Mouse (Mus musculus) forebrain, embryonic 13.5 days (tissue): Measurements from ENCODE around the gene Trabd2b. TPM values are rescaled to one million over a fixed set of nuclear protein-coding genes. Genes with fewer than 3 reads are reported as not detected.
A peak's percentile ranks its signal among the peaks of the same experiment; 100 is the strongest.

ENCODE experiments used
- ATAC-seq: fragments of 200-750 bp; cut with Nextera tagmentation; 2 replicates; pipeline ENCODE4 v1.8.0; 2017
- H3K27ac ChIP-seq: fragments of 300-500 bp; sonication (generic); 2 replicates; pipeline ENCODE4 v1.5.1; 2015; ENCODE audit warnings: inconsistent platforms, mild to moderate bottlenecking, moderate library complexity
- H3K27me3 ChIP-seq: fragments of 300-500 bp; sonication (generic); 2 replicates; pipeline ENCODE4 v1.6.1; 2015; ENCODE audit warnings: mild to moderate bottlenecking, inconsistent platforms
- H3K36me3 ChIP-seq: fragments of 300-500 bp; sonication (generic); 2 replicates; pipeline ENCODE4 v1.6.1; 2015; ENCODE audit warnings: mild to moderate bottlenecking, inconsistent platforms; ENCODE audit not compliant: poor library complexity, severe bottlenecking
- H3K4me1 ChIP-seq: fragments of 300-500 bp; sonication (generic); 2 replicates; pipeline ENCODE4 v1.6.1; 2015; ENCODE audit warnings: inconsistent platforms
- H3K4me2 ChIP-seq: fragments of 300-500 bp; sonication (generic); 2 replicates; pipeline ENCODE4 v1.6.1; 2015; ENCODE audit warnings: inconsistent platforms, mild to moderate bottlenecking, moderate library complexity
- H3K4me3 ChIP-seq: fragments of 300-500 bp; sonication (generic); 2 replicates; pipeline ENCODE4 v1.5.1; 2015; ENCODE audit warnings: mild to moderate bottlenecking, inconsistent platforms
- H3K9ac ChIP-seq: fragments of 300-500 bp; sonication (generic); 2 replicates; pipeline ENCODE4 v1.6.1; 2015; ENCODE audit warnings: mild to moderate bottlenecking, inconsistent platforms
- H3K9me3 ChIP-seq: fragments of 300-500 bp; sonication (generic); replicated peaks from 2 replicates; pipeline ENCODE4 v1.6.1; 2016; ENCODE audit warnings: inconsistent platforms
- WGBS: fragments of 180-500 bp; shearing (Covaris S2); methylation state at CpG from one replicate; pipeline ENCODE4 v1.1.7; 2015; 5-methylcytosine and 5-hydroxymethylcytosine counted together
- polyA plus RNA-seq: library from polyadenylated mRNA; unstranded; fragments of >200 nt; fragmentation: Nextera tagmentation; extraction: Ambion mirVana; gene quantifications from 2 replicates; pipeline ENCODE4 v1.2.1, GENCODE M21; 2015

Trabd2b gene
- polyA plus RNA-seq, 1 experiment from 2014 or later = 0.27 TPM

- Histone ChIP-seq H3K4me2 (no peak overlapping the region), H3K27ac (no peak overlapping the region), H3K4me1 (no peaks in the 10 kb centered on the region), H3K9ac (no peak overlapping the region), H3K27me3 (no peaks in the 10 kb centered on the region), H3K36me3 (no peaks in the 10 kb centered on the region), H3K9me3 (no peaks in the 10 kb centered on the region), H3K4me3 (no peak overlapping the region)
- WGBS = 81% methylated on average over 3 of the region's 3 CpGs
- no peak for ATAC-seq
Observed at GRCm38 (mm10) chr4:114454495-114455186, 48.1 kb downstream of the Trabd2b start.

DNA sequence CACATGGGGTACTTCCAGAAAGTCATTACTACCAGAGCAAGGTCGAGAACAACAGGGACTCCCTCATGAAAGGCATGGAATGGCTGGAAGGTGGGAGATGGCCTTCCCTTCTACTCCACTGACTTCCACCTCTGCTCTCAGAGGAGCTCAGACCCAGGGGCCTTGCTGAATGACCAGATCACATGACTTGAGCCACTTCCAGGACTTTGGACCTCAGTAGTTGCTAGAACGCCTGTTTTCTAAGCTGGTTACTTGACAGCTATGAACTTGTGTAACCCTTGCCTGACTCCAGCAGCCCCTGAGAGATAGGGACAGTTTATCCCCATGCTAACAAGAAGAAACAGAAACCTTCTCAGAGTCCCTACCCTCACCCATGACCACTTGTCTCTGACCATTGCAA is 50.6 kb downstream of the Trabd2b start:
- no peak for ATAC-seq
- no peak overlapping the region for H3K9ac ChIP-seq
- WGBS = 96% methylated on average over 2 of the region's 2 CpGs
- no peak overlapping the region for H3K4me2 ChIP-seq
- H3K27me3 ChIP-seq = no peaks in the 10 kb centered on the region
- H3K4me3 ChIP-seq = no peak overlapping the region
- no peak overlapping the region for H3K27ac ChIP-seq
- H3K4me1 ChIP-seq = no peaks in the 10 kb centered on the region
- no peaks in the 10 kb centered on the region for H3K9me3 ChIP-seq
- no peaks in the 10 kb centered on the region for H3K36me3 ChIP-seq

- Histone ChIP-seq H3K9me3 (no peaks in the 10 kb centered on the region), H3K27me3 (no peaks in the 10 kb centered on the region), H3K4me1 (no peaks in the 10 kb centered on the region), H3K27ac (no peak overlapping the region), H3K4me3 (no peak overlapping the region), H3K4me2 (no peak overlapping the region), H3K9ac (no peak overlapping the region), H3K36me3 (no peaks in the 10 kb centered on the region)
- 7% methylated on average over 5 of the region's 5 CpGs for WGBS
- ATAC-seq = peak; percentile 33; the same call in 1 of the 2 replicates
Observed at GRCm38 (mm10) chr4:114459591-114459990, 53.1 kb downstream of the Trabd2b start.

- no peak overlapping the region for H3K27ac ChIP-seq
- no peak overlapping the region for H3K9ac ChIP-seq
- H3K4me1 ChIP-seq = no peaks in the 10 kb centered on the region
- no peak overlapping the region for H3K4me3 ChIP-seq
- no peak for ATAC-seq
- H3K36me3 ChIP-seq = no peaks in the 10 kb centered on the region
- H3K27me3 ChIP-seq = no peaks in the 10 kb centered on the region
- H3K4me2 ChIP-seq = no peak overlapping the region
- 86% methylated on average over 5 of the region's 5 CpGs for WGBS
- H3K9me3 ChIP-seq = no peaks in the 10 kb centered on the region
Observed at GRCm38 (mm10) chr4:114460401-114460800, 53.9 kb downstream of the Trabd2b start.

- WGBS = 75% methylated on average over 5 of the region's 5 CpGs
- H3K4me1 ChIP-seq = no peaks in the 10 kb centered on the region
- H3K27ac ChIP-seq = no peak overlapping the region
- no peak overlapping the region for H3K9ac ChIP-seq
- H3K36me3 ChIP-seq = no peaks in the 10 kb centered on the region
- no peak overlapping the region for H3K4me3 ChIP-seq
- H3K4me2 ChIP-seq = no peak overlapping the region
- no peaks in the 10 kb centered on the region for H3K9me3 ChIP-seq
- no peaks in the 10 kb centered on the region for H3K27me3 ChIP-seq
- no peak for ATAC-seq
Observed at GRCm38 (mm10) chr4:114461093-114461492, 54.6 kb downstream of the Trabd2b start.

- no peak overlapping the region for H3K4me2 ChIP-seq
- H3K4me3 ChIP-seq = no peak overlapping the region
- no peaks in the 10 kb centered on the region for H3K36me3 ChIP-seq
- no peak for ATAC-seq
- H3K9me3 ChIP-seq = no peaks in the 10 kb centered on the region
- H3K27ac ChIP-seq = no peak overlapping the region
- no peaks in the 10 kb centered on the region for H3K27me3 ChIP-seq
- H3K4me1 ChIP-seq = peaks cover 6% of the 10 kb centered on the region
- H3K9ac ChIP-seq = no peak overlapping the region
- WGBS = 61% methylated on average over 2 of the region's 2 CpGs
Observed at GRCm38 (mm10) chr4:114465641-114466040, 59.1 kb downstream of the Trabd2b start.

GRCm38 (mm10) chr4:114467371-114468094 is 61.0 kb downstream of the Trabd2b start:
- H3K27ac ChIP-seq = no peak overlapping the region
- H3K9ac ChIP-seq = no peak overlapping the region
- H3K4me3 ChIP-seq = no peak overlapping the region
- peak; percentile 24; the same call in 1 of the 2 replicates for ATAC-seq
- no peak overlapping the region for H3K4me2 ChIP-seq
- H3K4me1 ChIP-seq = peaks cover 6% of the 10 kb centered on the region
- no peaks in the 10 kb centered on the region for H3K27me3 ChIP-seq
- H3K9me3 ChIP-seq = no peaks in the 10 kb centered on the region
- 46% methylated on average over 6 of the region's 6 CpGs for WGBS
- no peaks in the 10 kb centered on the region for H3K36me3 ChIP-seq

- no peak overlapping the region for H3K4me2 ChIP-seq
- 62% methylated on average over 7 of the region's 7 CpGs for WGBS
- H3K27ac ChIP-seq = no peak overlapping the region
- H3K9ac ChIP-seq = no peak overlapping the region
- no peak overlapping the region for H3K4me3 ChIP-seq
- H3K27me3 ChIP-seq = no peaks in the 10 kb centered on the region
- ATAC-seq = 0 out of 2 replicates have a peak, but pooled peaks have one; percentile 48
- no peaks in the 10 kb centered on the region for H3K9me3 ChIP-seq
- H3K36me3 ChIP-seq = no peaks in the 10 kb centered on the region
- H3K4me1 ChIP-seq = peaks cover 6% of the 10 kb centered on the region
Observed at GRCm38 (mm10) chr4:114468095-114468429, 61.5 kb downstream of the Trabd2b start.

DNA sequence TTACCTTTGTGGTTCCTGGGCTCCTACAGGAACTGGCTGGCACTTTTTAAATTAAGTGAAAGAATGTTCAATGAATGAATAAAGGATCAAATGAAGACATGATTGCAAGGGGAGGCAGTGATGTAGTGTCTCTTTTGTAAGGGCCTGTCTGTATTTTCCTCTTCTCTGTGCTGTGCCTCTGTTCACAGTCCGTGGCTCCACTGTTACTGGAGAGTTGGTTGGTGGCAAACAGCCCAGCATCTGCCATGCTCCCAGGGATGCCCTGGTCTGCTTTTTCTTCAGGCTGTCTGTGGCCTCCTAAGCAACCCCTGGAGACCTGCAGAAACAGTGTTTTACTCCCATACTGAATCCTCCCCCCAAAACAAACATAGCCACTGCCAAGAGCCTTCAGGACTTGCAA is 63.4 kb downstream of the Trabd2b start:
- Histone ChIP-seq H3K9ac (no peak overlapping the region), H3K27ac (no peak overlapping the region), H3K36me3 (no peaks in the 10 kb centered on the region), H3K4me2 (no peak overlapping the region), H3K27me3 (no peaks in the 10 kb centered on the region), H3K9me3 (no peaks in the 10 kb centered on the region), H3K4me1 (peaks cover 6% of the 10 kb centered on the region), H3K4me3 (no peak overlapping the region)
- 52% methylated on average over 1 of the region's 1 CpGs for WGBS
- ATAC-seq = no peak

DNA sequence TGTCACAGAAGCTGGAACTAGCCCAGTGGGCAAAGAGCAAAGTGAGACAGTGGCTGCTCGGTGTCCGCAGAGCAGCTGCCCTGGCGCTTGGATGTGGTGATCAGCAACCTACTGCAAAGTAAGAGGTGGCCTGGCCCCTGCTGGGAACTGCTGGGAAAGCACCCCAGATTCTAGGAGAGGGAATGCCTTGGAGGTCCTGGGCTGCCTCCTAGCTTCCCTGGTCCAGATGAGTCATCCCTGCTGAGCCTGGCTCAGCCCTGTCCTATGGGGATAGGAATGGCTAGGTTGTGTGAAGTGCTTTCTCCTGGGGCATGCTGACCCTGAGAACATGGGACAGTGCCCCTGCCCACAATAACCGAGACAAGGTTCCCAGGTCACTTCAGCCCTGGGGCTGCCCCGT is 65.6 kb downstream of the Trabd2b start:
- WGBS = 79% methylated on average over 5 of the region's 5 CpGs
- Histone ChIP-seq H3K4me1 (peaks cover 10% of the 10 kb centered on the region), H3K27me3 (no peaks in the 10 kb centered on the region), H3K36me3 (no peaks in the 10 kb centered on the region), H3K27ac (no peak overlapping the region), H3K9ac (no peak overlapping the region), H3K4me3 (no peak overlapping the region), H3K9me3 (no peaks in the 10 kb centered on the region), H3K4me2 (no peak overlapping the region)
- ATAC-seq = no peak

DNA sequence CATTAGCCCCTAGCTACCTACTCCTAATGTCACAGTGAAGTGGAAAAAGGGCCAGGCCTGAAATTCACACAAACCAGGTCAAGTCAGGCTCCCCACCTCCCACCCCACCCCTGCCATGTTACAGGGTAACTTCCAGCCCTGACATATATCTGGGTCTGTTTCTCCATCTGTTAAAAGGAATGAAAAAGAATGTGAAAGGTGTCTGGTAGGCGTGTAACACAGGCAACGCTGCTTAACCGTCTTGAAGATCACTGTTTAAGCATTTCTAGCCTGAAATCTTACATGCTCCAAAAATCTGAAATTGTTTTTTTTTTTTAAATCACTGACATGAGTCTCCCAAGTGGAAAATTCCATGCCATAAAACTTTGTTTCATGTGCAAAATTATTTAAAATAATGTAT is 69.8 kb downstream of the Trabd2b start:
- H3K4me3 ChIP-seq = no peak overlapping the region
- H3K27me3 ChIP-seq = no peaks in the 10 kb centered on the region
- no peaks in the 10 kb centered on the region for H3K9me3 ChIP-seq
- H3K4me2 ChIP-seq = no peak overlapping the region
- H3K36me3 ChIP-seq = no peaks in the 10 kb centered on the region
- H3K4me1 ChIP-seq = peaks cover 13% of the 10 kb centered on the region
- no peak overlapping the region for H3K9ac ChIP-seq
- no peak for ATAC-seq
- no peak overlapping the region for H3K27ac ChIP-seq
- WGBS = 95% methylated on average over 3 of the region's 3 CpGs

DNA sequence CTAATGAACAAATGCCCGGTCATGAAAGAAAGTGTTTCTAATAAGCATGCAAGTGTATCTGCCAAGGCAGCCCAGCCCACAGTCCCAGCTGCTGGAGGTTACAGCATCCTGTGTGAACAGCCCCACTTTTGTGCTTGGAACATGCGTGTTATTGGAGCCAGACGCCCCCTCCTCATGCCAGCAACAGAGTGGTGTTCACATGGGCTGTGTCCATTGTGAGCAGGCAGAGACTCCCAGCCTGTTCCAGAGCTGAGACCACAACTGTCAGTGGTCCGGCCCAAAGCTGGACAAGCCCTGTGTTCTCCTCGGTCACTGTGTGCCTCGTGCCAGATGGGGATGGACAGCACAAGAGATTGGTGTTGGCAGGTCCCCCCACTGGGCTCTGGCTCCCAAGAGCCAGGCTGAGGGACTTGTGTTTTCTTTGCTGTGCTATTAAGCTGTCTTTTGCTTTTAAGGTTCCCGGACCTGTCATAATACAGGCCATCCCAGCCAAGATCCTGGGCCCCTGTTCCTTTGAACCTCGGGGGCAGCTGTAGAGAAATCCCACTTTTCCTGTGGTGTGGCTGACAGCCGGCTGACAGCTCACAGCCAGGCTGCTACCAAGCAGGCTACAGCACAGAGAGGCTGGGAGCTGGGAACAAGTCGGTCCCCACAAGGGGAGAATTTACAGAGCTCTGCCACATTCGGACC is 70.7 kb downstream of the Trabd2b start:
- Histone ChIP-seq H3K9me3 (no peaks in the 10 kb centered on the region), H3K4me2 (no peak overlapping the region), H3K27ac (no peak overlapping the region), H3K4me1 (peaks cover 22% of the 10 kb centered on the region), H3K27me3 (no peaks in the 10 kb centered on the region), H3K9ac (no peak overlapping the region), H3K36me3 (no peaks in the 10 kb centered on the region), H3K4me3 (no peak overlapping the region)
- ATAC-seq = peak; percentile 69
- WGBS = 52% methylated on average over 11 of the region's 11 CpGs
